Mouse (Mus musculus): ENCODE measurements around the gene Mov10l1.

The Mov10l1 gene

DNA sequence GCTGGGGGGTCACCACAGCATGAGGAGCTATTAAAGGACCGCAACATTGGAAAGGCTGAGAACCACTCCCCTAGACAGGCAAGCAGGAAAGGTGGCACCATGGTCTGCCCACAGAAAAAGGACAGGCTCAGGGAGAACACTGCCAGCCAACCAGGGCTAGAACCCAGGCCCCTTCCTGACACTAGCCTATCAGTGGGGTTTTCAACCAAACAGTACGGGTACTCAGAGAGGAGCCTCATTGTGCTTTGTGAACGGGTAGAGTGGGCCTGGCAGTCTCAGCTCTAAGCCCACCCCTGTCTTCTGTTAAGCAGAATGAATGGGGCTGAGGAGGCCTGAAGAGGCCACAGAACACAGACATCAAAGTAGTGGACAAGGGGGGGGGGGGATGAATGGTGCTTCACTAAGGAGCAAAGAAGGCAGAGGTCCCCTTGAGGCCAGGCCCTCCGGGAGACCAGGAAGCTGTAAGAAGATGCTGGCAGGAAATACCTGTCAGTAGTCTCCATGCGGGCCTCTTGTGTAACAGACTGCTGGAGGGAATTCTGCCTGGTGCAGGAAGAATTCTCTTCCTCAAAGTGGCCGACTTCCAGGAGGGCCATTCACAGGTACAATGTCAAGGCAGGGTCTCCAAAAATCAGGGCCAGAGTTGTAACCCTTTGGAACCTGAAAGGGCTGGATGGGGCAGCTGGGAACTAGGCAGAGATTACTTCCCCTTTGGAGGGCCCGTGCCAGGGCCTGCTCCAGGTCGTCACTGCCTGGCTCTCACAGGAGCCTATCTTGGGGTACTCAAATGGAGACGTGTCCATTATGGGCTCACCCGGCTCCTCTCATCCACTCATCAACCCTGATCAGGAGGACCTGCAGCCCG is 92.1 kb downstream of the Mov10l1 start, which contains the start of gene Trabd:
Gene Trabd (plus strand): TSS at position 512 of the 865 bp plus-strand sequence.
- no peak for DNase-seq (ENCODE audit: low spot score)

DNA sequence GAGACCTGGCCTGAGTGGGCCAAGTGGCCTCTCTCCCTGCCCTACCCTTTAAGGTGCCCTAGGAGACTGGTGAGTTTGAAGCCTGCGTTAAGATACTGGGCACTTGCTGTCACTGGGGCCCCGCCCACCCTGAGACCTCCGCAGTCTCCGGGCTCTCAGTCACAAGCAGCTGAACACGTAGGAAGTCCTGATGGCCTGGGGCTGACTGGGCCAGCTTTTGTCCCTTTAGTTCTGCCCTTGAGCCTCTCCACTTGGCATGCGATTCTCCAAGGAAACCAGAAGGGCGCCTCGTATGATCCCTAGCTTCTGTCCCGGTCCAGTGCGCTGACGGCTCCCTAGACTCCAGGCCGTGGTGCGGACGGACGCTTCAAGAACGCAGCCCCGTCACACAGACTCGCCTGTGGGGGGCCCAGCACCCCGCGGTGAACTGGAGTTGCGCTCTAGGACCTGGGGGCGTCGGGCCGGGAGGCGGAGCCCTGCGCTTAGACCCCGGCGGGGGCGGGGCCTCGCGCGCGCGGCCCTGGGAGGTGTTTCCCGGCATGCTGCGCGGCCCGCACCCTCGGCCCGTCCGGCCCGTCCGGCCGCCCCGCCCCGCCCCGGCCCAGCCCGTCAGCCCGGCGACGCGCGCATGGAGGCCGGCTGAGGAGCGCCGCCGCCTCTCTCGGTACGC is 92.9 kb downstream of the Mov10l1 start:
- peak; percentile 89 for DNase-seq (ENCODE audit: low spot score)

DNA sequence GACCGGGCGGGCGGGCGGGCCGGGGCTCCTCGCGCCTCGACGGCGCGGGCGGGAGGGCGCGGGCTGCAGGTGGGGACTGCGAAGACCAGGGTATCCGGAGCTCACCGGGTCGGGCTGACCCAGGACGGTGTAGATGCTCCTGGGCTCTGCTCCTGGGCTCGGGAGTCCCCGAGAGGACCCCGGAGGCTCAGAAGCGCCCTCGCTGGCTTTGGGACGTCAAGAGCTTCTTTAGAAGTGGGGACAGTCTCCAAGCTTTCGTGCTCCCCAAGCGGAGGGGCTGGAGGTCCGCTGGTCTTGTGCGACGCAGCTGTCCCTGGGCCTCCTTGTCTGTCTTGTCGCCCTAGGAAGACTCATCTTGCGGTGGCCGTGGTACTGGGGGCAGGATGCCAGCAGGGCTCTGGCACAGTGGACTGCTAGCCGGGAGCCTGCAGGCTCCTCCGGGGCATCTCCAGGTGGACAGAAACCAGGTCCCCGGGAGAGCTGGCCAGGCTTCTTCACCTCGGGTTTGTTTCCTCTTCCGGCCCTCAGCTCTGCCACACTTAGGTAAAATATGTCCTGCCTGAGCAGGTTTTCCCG is 93.5 kb downstream of the Mov10l1 start:
- peak; percentile 59 for DNase-seq (ENCODE audit: low spot score)

DNA sequence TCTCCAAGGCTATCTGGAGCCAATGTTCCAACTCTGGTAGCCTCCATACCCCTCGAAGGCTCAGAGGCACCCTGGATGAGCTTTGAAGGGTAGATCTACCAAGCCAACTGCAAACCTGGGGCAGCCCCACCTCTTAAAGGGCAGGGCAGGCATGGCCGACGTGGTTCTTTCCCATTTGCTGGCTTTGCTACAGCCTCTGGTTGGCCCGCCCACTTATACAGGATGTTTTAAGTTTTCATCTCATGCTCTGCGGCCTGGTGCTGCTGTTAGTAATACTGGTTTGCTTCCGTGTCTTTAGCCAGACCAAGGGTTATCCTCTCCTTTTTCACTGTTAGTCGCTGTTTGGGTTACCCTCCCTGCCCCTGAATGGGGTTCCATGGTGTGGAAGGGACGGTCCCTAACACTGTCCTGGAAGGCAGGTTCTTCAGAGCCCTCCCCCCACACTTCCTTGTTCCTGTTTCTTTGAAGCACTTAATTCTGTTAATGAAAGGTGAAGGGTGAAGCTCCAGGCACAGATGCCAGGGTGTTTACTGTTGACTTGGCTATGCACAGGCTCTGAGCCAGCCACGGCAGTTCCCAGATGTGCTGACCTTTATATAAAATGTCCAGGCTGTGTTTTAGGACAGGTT is 95.6 kb downstream of the Mov10l1 start:
- peak; percentile 36 for DNase-seq (ENCODE audit: low spot score)

DNA sequence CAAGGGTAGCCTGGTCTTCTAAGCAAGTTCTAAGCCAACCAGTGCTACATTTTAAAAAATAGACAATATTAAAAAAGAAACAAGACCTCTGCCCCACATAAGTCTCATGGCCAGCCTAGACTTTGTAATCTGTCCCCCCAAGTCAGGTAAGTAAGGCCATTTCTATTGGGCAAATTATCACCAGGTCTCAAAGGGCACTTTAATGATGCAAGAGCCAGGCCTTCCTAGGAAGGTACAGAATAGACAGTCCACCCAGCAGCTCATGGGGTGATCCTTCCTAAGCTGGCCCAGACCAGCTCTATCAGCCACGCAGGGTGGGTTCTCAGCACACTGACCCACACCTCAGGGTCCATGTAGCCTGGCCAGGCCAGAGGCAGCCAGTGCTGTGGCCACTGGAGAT is 101.2 kb downstream of the Mov10l1 start:
- DNase-seq (ENCODE audit: low spot score) = no peak

DNA sequence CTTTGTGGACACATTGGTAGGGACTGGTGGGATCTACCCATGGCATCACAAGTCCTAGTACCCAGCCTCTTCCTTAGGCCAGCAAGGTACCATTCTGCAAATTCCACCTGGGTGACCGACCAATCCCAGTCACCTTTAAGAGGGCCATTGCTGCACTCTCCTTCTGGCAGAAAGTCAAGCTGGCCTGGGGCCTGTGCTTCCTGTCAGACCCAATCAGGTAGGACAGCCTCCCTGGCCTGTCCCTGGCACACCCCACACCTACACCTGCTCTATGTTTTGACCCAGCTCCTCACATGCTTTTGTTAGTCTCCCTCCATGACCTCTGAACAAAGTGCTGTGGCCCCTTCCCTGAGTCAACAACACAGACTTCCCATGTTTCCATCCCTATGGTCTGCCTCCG is 102.1 kb downstream of the Mov10l1 start:
- DNase-seq (ENCODE audit: low spot score) = no peak

DNA sequence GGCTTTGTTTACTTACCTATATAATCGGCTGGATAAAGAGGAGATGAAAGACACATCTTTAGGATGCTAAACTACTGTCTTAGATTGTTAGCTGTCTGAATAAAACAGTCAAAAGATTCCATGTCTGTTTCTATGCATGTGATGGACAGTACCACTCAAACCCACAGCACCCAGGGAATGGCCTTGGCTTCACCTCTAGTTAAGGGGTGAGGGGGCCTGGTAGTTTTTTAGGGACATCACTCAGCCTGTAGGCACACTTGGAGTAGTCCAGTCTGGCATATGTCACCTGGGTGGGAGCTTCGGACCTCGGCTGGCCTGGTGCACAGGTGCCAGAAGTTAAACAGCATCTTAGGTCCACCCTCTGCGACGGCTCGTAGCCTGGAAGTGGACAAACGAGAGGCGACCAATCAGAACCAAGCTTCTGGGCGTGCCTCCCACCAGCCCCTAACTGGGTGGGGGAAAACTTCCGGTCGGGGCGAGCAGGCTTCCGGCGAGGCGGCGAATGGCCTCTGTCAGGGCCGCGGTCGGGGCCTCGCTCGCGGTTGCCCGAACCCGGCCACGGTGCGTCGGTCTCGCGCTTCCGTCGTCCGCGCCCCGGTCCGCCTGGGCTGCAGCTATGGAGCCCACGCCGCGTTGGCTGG is 106.0 kb downstream of the Mov10l1 start, which contains the start of gene Selenoo:
Gene Selenoo (plus strand): TSS at position 478 of the 641 bp plus-strand sequence.
- DNase-seq (ENCODE audit: low spot score) = peak; percentile 89

DNA sequence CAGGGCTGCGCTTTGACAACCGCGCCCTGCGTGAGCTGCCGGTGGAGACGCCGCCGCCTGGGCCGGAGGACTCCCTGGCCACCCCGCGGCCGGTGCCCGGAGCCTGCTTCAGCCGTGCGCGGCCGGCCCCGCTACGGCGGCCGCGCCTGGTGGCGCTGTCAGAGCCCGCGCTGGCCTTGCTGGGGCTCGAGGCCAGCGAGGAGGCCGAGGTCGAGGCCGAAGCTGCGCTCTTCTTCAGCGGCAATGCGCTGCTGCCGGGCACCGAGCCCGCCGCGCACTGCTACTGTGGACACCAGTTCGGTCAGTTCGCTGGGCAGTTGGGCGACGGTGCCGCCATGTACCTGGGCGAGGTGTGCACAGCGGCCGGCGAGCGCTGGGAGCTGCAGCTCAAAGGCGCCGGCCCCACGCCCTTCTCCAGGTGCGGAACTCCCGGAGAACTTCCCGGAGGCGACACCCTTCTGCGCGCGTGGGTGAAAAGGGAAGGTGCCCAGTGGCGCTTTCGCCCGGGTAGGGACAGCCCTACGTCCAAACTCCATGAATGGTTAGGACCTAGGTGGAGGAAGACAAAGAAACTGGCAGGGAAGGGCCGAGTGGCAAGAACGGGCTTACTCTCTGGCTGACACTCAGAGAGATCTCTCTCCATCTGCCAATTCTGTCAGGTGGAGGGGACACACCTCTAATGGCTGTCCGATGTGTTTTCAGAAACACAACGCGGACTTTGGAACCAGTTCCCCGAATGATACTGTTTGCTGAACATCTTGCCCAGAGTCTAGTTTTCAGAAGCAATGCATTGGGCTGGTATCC is 106.7 kb downstream of the Mov10l1 start:
- DNase-seq (ENCODE audit: low spot score) = no peak

DNA sequence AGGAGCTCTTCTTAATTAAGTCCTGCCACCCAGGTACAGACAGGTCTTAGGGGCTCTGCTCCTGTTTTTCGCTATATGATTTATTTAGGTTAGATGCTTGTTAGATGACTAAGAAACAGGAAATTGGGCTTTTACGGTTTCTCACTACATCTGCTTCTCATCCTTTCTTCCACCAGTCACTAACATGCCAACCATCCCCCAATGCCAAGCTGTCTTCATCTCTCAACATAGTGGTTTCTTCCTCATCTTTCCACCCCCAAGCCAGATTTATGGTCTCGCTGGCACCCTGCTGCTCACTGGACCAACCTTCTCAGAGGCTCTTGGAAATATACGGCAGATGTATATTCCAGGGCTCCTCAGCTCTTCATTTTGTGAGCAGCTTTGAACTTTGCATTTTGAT is 108.0 kb downstream of the Mov10l1 start:
- DNase-seq (ENCODE audit: low spot score) = no peak

DNA sequence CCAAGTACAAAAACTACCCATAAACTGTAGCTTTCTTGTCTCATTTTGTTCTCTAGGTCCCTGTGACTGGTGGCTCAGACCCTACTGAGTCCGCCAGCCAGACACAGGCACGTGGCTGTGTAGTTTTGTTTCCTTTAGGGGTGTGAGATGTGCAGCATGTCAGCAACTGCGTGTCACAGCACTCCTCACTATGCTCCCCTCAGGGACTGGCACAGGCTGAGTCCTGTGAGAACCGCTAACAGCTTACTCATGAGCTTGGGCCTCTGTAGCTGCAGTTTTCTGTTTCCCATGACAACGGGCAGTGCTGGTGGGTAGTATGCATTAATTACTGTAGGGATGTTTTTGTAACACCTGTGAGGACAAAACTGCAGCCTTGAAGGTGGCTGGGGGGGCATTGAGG is 109.5 kb downstream of the Mov10l1 start:
- DNase-seq (ENCODE audit: low spot score) = no peak

DNA sequence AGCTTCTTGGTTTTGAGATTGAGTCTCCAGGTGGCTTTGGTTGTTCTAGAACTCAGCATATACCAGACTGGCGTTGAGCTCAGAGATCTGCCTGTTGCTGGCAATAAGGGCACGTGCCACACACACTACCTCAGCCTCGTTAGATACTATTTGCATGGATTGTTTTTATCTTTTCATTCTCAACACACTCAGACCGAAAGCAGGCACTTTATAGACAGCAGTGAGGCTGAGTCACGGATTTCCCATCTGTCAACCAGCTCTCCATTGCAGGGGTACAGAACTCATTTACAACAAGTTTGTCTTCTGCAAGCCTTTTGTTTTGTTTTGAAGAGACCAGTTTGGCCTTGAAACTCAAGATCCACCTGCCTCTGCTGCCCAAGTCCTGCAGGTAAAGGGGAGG is 114.7 kb downstream of the Mov10l1 start:
- no peak for DNase-seq (ENCODE audit: low spot score)

DNA sequence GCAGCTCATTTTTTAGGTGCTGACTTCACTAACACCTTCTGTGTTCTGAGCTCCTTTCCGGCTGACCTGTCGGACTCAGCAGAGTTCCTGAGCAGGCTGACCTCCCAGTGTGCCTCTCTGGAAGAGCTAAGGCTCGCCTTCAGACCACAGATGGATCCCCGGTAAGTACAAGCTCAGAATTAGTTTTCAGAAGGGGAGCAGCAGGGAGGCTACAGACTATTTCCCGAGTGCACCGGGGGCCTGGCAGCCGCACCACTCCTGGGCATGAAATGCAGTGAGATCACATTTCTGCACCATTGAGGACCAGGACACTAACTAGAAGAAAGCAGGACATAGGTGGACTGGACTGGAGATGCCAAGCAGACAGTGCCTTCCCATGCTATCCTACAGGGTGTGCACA is 115.9 kb downstream of the Mov10l1 start:
- DNase-seq (ENCODE audit: low spot score) = no peak

DNA sequence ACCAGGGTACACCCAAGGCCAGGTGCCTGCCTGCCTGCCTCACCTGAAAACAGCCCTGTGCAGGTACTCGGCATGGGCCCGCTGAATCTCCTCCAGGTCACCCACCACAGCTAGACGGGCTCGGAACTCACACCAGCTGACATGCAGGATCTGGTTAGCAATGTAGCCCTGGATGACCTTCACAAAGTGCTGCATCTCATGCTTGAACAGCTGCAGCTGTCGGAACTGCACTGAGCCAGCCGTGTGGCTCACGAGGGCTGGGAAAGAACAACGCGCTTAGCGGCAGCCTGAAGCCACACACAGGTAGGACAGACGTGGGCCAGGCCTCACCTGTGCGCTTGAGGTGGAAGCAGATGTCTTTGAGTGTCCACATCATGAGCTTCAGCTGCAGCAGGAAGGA is 118.1 kb downstream of the Mov10l1 start:
- DNase-seq (ENCODE audit: low spot score) = no peak

DNA sequence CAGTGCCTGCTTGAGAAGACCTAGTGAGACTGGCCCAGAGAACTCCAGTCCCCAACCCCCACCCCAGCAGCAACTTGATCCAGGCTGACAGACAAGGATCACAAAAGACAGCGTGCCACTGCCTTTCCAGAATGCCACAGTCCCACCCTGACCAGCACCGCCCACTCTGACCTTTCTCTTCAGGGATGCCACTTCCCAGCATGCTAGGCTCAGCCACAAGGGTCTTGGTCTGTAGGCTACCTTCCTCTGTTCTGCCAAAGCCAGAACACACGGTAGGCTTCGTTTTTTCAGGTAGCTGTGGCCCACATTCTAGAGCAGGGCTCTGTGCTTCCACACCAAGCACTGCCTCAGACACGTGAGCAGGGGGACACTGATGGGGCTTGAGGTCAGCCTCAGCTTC is 119.9 kb downstream of the Mov10l1 start:
- no peak for DNase-seq (ENCODE audit: low spot score)

DNA sequence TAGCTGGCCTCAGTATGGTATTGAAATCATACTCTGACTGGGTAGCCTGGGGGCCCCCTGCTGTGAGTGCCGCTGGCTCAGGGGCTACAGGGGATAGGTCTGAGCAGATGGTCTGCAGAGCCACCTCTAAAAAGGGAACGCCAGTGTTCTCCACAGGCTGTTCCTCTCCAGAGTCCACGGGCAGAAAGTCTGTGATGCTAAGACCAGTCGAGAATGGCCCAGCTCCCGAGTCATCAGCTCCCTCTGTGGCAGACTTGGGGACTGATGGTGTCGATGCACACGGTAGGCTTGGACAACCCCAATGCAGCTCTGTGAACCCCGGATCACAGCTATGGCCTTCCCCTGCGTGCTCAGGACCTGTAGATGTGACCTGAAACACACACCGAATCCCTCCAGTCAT is 121.2 kb downstream of the Mov10l1 start:
- DNase-seq (ENCODE audit: low spot score) = no peak

DNA sequence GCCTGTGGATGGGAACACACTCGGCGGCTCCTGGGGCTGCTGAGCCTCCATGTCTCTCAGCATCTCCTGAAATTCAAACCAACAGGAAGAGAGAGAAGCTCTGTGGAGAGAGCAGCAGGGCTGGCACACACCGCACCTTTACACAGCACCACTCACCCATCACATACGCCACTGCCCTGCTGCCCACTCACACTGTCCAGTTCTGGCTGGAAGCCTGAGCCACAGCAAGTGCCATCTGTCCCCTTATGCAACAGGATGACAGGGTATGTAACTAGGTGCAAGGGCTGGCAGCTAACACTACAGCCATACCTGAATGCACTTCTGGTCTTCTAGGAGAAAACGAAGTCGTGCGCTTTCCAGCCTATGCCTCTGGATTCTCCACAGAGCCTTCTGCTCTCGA is 121.7 kb downstream of the Mov10l1 start:
- no peak for DNase-seq (ENCODE audit: low spot score)

Measured in ovary, postnatal 36 days (tissue).